Mouse (Mus musculus) lung, postnatal 10 days (tissue): ENCODE measurements around the gene Rffl.

Experiments used
- DNase-seq: peaks from one replicate; pipeline ENCODE4 v3.0.0; 2021

Rffl gene

GRCm38 (mm10) chr11:82870173-82871030 lies 608 bp downstream of the Rffl start:
- peak; percentile 75 for DNase-seq

- no peak for DNase-seq
Observed at GRCm38 (mm10) chr11:82869506-82870172, 1.4 kb downstream of the Rffl start.

GRCm38 (mm10) chr11:82867956-82868355 lies 3.1 kb downstream of the Rffl start:
- DNase-seq = no peak

GRCm38 (mm10) chr11:82866850-82867564 lies 4.0 kb downstream of the Rffl start:
- no peak for DNase-seq

- no peak for DNase-seq
Observed at GRCm38 (mm10) chr11:82865957-82866356, 5.1 kb downstream of the Rffl start.

GRCm38 (mm10) chr11:82863488-82863931 lies 7.5 kb downstream of the Rffl start:
- DNase-seq = no peak

- DNase-seq = no peak
Observed at GRCm38 (mm10) chr11:82863059-82863458, 8.0 kb downstream of the Rffl start.

GRCm38 (mm10) chr11:82862638-82863037 lies 8.4 kb downstream of the Rffl start:
- no peak for DNase-seq

GRCm38 (mm10) chr11:82861558-82861957 lies 9.5 kb downstream of the Rffl start:
- DNase-seq = no peak

GRCm38 (mm10) chr11:82860759-82861158 lies 10.3 kb downstream of the Rffl start:
- DNase-seq = no peak

- DNase-seq = peak; percentile 22
Observed at GRCm38 (mm10) chr11:82857307-82857848, 13.6 kb downstream of the Rffl start.

GRCm38 (mm10) chr11:82856032-82856431 lies 15.0 kb downstream of the Rffl start:
- DNase-seq = peak; percentile 20

GRCm38 (mm10) chr11:82855327-82855973 lies 15.6 kb downstream of the Rffl start:
- DNase-seq = no peak

- no peak for DNase-seq
Observed at GRCm38 (mm10) chr11:82854111-82854510, 16.9 kb downstream of the Rffl start.

- DNase-seq = no peak
Observed at GRCm38 (mm10) chr11:82852958-82853357, 18.1 kb downstream of the Rffl start.

- DNase-seq = no peak
Observed at GRCm38 (mm10) chr11:82852540-82852939, 18.5 kb downstream of the Rffl start.

- DNase-seq = no peak
Observed at GRCm38 (mm10) chr11:82852115-82852514, 18.9 kb downstream of the Rffl start.

GRCm38 (mm10) chr11:82850259-82850658 lies 20.8 kb downstream of the Rffl start:
- DNase-seq = no peak

GRCm38 (mm10) chr11:82847571-82848000 lies 23.4 kb downstream of the Rffl start:
- no peak for DNase-seq

GRCm38 (mm10) chr11:82846938-82847337 lies 24.1 kb downstream of the Rffl start:
- no peak for DNase-seq

- no peak for DNase-seq
Observed at GRCm38 (mm10) chr11:82846079-82846436, 25.0 kb downstream of the Rffl start.

- peak; percentile 78 for DNase-seq
Observed at GRCm38 (mm10) chr11:82845415-82846078, 25.5 kb downstream of the Rffl start.
